ENCODE assay signal across 1 mouse cellular context in the genomic region with DNA sequence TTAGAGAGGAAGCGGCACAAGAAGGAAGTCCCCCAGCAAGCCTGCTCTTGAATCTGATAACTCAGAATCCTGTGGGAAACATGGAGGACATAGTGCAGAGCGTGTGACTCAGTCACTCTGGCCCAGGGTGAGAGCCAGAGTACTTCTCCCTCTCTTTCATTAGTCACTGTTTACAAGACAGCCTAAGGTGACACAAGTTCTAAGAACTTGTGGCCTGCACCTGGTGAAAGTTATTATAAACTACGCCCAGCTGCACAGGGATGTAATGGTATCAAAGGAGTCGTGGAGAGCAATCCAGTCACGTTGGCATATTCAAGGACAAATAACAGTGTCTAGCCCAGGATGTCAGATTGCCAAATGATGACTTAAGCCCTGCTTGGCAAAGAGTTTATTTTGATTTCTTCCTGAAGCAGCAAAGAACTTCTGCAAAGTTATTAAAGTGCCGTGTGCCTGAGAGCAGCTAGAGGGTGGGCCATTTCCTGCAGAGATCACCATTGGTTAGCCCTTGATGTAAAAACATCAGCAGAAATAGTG.
TF ChIP-seq lines count a peak whose summit lies in the region.

No protein-coding gene starts in this region.

TF ChIP-seq in CH12.LX, 34 proteins besides CTCF, POLR2A, EP300 and RAD21:
- 0 out of 2 replicates have a peak, but pooled peaks have one; percentile 16 for TF ChIP-seq ETS1 (conservative IDR thresholded peaks at IDR 0.05; ENCODE audit: low read depth, low read length)
- no peak for TF ChIP-seq UBTF (IDR thresholded peaks at IDR 0.05; ENCODE audit: low read depth, low read length)
- TF ChIP-seq MAFK (IDR thresholded peaks at IDR 0.05; ENCODE audit: insufficient replicate concordance, low read length) = no peak
